In genomic region chr13:46006211-46007102, GRCm38 (mm10) we compare ENCODE assay signal across 8 mouse cellular contexts. TPM values are rescaled to one million over a fixed set of nuclear protein-coding genes. Genes with fewer than 3 reads are reported as not detected.
DNase-seq lines count a peak whose midpoint lies in the region; ATAC-seq lines count a peak whose summit lies in the region.

No protein-coding gene starts in this region.

- 8% methylated on average over 4 of the region's 4 CpGs for WGBS in hindbrain, embryonic 14.5 days
- 8% methylated on average over 4 of the region's 4 CpGs for WGBS in neural tube, embryonic 13.5 days

- no peaks in the 10 kb centered on the region for H3K36me3 ChIP-seq in hindbrain, embryonic 14.5 days (replicated peaks; ENCODE audit: control insufficient read depth, insufficient read depth)
- H3K36me3 ChIP-seq in neural tube, embryonic 13.5 days = no peaks in the 10 kb centered on the region

- peak overlapping the region; percentile 70 for H3K27ac ChIP-seq in hindbrain, embryonic 14.5 days
- peak overlapping the region; percentile 76 for H3K27ac ChIP-seq in neural tube, embryonic 13.5 days (replicated peaks)

- no peaks in the 10 kb centered on the region for H3K27me3 ChIP-seq in hindbrain, embryonic 14.5 days (ENCODE audit: control insufficient read depth, insufficient read depth, low read length)
- H3K27me3 ChIP-seq in neural tube, embryonic 13.5 days = 0 out of 2 replicates have a peak, but pooled peaks cover 7% of the 10 kb centered on the region

- H3K9ac ChIP-seq in hindbrain, embryonic 14.5 days = no peak overlapping the region
- H3K9ac ChIP-seq in neural tube, embryonic 13.5 days = no peak overlapping the region

- ATAC-seq in hindbrain, embryonic 14.5 days (ENCODE audit: low FRiP score) = peak; percentile 85
- ATAC-seq in neural tube, embryonic 13.5 days (ENCODE audit: low read depth) = peak; percentile 70
- no peak for ATAC-seq in erythroblast, adult 5-6 weeks (replicated peaks; ENCODE audit: low FRiP score, poor library complexity, severe bottlenecking)

- peaks cover 29% of the 10 kb centered on the region for H3K4me1 ChIP-seq in hindbrain, embryonic 14.5 days (replicated peaks; ENCODE audit: control insufficient read depth, insufficient read depth, low read length)
- H3K4me1 ChIP-seq in neural tube, embryonic 13.5 days (replicated peaks) = peaks cover 38% of the 10 kb centered on the region

- H3K4me3 ChIP-seq in hindbrain, embryonic 14.5 days (replicated peaks; ENCODE audit: low read length) = no peak overlapping the region
- H3K4me3 ChIP-seq in neural tube, embryonic 13.5 days = no peak overlapping the region

- peak overlapping the region; percentile 11 for H3K4me2 ChIP-seq in hindbrain, embryonic 14.5 days (replicated peaks)
- H3K4me2 ChIP-seq in neural tube, embryonic 13.5 days = peak overlapping the region; percentile 31

- DNase-seq in layer of hippocampus, adult 11-12 months (ENCODE audit: low spot score) = peak; percentile 28
- DNase-seq in layer of hippocampus, postnatal 25 days (ENCODE audit: extremely low spot score in 1 of 2, low spot score in 1 of 2) = no peak
- peak; percentile 38 to 44 for DNase-seq in cerebellum, postnatal 36 days
- peak; percentile 28 for DNase-seq in gastrocnemius, adult 18-20 months (ENCODE audit: low spot score)
- DNase-seq in hindbrain, embryonic 14.5 days (ENCODE audit: low spot score) = peak; percentile 50
- peak; percentile 38 for DNase-seq in left cerebral cortex, postnatal 4 days

- H3K9me3 ChIP-seq in hindbrain, embryonic 14.5 days (ENCODE audit: control insufficient read depth, low read length) = no peaks in the 10 kb centered on the region
- no peaks in the 10 kb centered on the region for H3K9me3 ChIP-seq in neural tube, embryonic 13.5 days

- intact Hi-C loops in left cerebral cortex, postnatal 4 days (cut with DNase I) = no loop called here

RNA-seq across cellular contexts. Expression of gene Atxn1, which starts 41.6 kb away (rescaled TPM):
- 100 to 1,000 TPM; 112 to 115 TPM for total RNA-seq in layer of hippocampus, postnatal 25 days (2021)
- total RNA-seq in gastrocnemius, adult 18-20 months (2021) = 10 to 100 TPM; 38.7 to 51.0 TPM
- polyA plus RNA-seq in hindbrain, embryonic 14.5 days (2014; fragmentation: Nextera tagmentation; extraction: Ambion mirVana) = 5.4 and 8.1 TPM in 2 replicates
- total RNA-seq in left cerebral cortex, postnatal 4 days (2021) = 100 to 1,000 TPM in 1 of 2 experiments, 10 to 100 TPM in 1; 91.3 to 126 TPM
- polyA plus RNA-seq in neural tube, embryonic 13.5 days (2015; fragmentation: Nextera tagmentation; extraction: Ambion mirVana) = 6.9 and 8.2 TPM in 2 replicates
- under 0.01 and 2.9 TPM in 2 replicates for total RNA-seq in erythroblast, adult 5-6 weeks (2015; ENCODE audit: low replicate concordance)
- 2.2 and 2.4 TPM in 2 replicates for total RNA-seq in erythroblast, adult 5-6 weeks (2017; ENCODE audit: low replicate concordance)

Comparison
In these comparisons a context has a peak if more than half of its experiments do, and no peak if none do; other contexts are left out.
1. DNase-seq: peak in layer of hippocampus, adult 11-12 months (single experiment), cerebellum, postnatal 36 days (2 of 2), gastrocnemius, adult 18-20 months (single experiment), hindbrain, embryonic 14.5 days (single experiment) and left cerebral cortex, postnatal 4 days (single experiment); none in layer of hippocampus, postnatal 25 days (0 of 2).
2. RNA of gene Atxn1, which starts 41.6 kb away (total RNA-seq): 91.3 to 126 TPM in left cerebral cortex, postnatal 4 days, 112 to 115 TPM in layer of hippocampus, postnatal 25 days and 38.7 to 51.0 TPM in gastrocnemius, adult 18-20 months; under 0.01 to 2.9 TPM in erythroblast, adult 5-6 weeks; every median in the first group is over 10 times any median in the second.